Mouse (Mus musculus) thymus, postnatal 14 days (tissue): ENCODE data around the gene Fndc3b.

Experiments used
- DNase-seq: peaks from one replicate; pipeline ENCODE4 v3.0.0; 2021

The Fndc3b gene

DNA sequence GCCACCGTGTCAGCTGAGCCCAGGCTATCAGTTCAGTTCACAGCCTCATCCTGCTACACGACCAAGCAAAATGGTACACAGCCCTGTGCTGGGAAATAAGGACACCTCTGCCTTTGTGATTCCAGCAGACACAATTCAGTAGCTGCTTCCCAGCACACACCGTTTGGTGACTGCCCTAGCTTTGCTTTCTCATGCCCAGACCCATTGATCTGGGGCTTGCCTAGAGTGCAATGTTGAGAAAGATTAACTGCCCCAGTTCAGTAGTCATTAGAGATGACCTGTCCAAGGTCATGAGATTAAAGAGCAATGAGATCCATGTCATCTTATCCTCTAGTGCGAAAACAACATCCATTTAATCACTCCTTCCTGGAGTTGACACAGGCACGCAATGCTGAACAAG is 47.9 kb downstream of the Fndc3b start:
- DNase-seq: no peak

DNA sequence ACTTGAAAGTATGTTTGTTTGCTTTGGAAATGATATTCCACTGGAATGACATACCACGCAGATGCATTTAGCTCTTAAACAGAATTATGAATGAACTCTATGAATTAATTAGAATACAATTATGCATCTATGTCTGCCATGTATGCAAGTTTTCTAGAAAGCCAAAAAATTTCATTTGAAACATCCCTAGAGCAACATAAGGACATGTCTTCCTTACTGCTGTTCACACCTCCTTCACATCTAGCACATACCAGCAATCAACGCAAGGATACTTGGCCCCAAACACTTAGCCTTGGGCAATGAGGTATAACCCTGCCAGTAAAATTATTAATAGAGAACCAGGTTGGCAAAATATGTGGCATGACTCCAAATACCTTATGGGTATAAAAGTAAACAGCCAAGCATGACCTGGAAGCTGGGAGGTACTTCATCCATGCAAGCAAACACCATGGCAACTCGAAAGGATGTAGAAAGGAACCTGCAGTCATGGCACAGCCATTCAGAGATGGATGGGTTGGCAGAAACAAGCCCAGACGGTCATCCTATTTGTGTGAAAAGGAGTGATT is 52.8 kb downstream of the Fndc3b start:
- DNase-seq: no peak

DNA sequence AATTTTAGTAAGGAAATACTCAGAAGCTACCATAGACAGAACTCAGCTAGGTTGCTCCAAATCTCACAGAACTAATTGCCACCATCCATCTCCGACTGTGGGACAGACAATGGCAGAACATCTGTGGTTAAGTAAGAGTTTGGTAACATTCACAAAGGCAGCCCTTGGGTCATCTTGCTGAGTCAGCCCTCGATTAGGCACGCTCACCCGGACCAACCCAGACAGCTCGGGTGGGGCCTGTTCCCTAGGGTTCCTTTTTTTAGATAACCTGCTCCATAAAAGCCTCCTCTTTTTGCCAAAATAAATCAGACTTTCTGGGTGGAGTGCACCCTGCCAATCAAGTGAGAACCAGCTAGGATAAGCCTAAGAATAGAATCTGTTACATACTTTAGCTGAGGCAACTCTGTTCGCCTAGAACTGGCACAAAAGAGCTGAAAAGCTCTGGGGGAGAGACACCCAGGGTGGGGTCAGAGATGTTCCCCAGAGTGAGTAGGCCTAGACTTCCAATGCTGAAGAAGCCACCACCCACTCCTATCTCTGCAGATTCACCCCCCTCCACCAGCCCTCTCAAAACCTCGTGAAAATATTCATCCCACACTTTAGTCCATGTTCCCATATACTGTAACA is 54.2 kb downstream of the Fndc3b start:
- no peak for DNase-seq

DNA sequence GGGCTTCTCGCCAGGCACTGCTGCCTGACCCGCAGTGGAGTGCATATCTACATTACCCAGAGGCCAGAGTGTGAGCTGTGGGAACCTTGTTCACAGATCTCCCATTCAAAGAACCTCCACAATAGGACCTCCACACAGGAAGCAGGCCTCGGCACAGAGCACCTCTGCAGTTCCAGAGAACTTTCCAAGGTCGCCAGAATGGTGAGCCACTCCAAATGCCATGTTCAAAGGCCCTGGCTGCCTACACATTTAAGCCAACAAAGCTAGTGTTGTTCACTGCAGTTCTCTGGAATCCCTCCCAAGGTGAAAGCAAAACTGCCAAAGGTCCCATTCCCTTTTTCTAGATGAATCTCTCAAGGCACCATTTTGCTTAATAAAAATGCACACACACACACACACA is 55.4 kb downstream of the Fndc3b start:
- no peak for DNase-seq

DNA sequence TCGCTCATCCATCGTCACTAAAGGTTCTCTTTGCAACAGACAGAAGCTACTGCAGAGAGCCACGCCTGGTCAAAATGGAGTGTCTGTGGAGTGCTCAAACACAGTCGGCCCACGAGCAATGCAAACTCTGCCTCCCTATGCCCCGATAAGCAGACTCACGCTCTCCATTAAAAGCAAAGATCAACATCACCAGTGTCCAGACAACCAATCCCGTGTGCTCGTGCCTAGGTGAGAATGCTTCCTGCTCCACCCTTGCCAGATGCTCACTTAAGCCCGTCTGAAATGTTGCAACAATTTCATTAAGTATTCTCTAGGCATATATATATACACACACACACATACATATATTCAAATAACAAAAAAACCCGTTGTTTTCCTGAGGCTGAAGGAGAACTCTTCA is 56.1 kb downstream of the Fndc3b start:
- no peak for DNase-seq

DNA sequence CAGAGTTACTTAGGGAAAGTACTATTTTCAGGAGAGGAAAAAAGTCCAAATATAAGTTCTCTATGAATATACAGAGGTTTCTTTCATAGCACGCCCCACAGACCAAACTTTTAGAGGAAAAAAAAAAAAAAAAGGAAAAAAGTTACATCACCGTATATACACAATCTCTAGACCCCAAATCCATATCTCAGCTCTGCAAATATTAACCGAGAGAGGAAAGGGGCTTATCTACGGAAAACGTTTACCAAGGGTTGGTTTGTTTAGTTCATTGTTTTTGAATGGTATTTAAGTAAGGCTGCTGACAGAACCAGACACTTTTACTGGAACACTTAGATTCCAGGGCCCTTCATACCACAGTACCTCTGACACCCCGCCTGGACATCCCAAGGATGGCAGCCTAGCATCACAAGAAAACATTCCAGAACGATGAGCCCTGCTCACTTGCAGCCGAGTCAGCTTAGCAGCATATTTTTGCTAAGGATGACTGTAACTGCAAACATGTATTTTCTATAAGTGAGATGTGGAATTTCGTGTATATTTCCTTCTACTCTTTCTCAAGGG is 58.6 kb downstream of the Fndc3b start:
- no peak for DNase-seq

DNA sequence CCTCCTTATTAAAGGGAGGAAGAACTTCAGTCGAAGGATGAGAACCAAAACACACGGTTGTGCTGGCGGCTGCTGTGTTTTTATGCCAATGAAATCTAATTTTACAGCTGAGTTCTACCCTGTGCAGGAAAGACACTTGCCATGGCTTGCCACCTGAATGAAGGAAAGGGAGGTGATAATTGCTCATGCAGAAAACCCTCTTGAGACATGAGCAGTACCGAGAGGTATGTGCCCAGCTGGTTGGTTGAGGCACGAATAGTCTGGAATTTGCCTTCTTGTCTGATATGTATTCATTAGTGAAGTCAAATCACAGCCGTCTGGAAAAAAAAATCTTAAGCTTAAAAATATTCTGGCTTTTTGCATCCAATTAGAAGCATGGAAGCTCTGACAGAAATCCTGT is 59.4 kb downstream of the Fndc3b start:
- DNase-seq: no peak

DNA sequence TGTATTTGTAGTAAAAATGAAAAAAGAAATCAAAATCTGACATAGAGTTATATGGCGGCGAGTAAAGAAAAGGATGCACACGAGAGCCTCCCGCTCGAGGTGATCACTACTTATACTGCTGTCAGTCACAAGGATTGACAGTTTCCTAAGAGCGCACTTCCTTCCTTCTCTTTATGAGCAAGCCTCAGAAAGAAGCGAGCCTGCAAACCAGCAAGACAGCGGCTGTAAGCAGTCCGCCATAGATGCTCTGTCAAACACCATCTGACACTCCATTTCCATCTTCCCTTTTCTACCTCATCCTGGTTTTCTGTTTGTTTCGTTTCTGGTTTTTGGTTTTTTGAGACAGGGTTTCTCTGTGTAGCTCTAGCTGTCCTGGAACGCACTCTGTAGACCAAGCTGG is 61.0 kb downstream of the Fndc3b start:
- no peak for DNase-seq

DNA sequence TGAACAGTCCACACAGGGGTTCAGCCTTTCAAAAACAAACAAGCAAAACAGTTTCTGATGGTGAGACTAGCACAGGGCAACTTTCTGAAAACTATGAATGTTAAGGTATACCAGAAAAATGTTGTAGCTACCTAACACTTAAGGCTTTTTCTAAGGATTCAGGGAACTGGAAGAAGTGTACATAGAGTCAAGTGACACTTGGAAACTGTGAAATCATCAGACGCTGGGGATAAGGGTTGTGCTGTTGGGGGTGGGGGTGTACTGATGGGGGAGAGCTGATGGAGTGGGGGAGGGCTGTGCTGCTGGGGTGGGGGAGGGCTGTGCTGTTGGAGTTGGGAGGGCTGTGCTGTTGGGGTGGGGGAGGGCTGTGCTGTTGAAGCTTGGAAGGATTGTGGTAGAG is 61.8 kb downstream of the Fndc3b start:
- DNase-seq: no peak

DNA sequence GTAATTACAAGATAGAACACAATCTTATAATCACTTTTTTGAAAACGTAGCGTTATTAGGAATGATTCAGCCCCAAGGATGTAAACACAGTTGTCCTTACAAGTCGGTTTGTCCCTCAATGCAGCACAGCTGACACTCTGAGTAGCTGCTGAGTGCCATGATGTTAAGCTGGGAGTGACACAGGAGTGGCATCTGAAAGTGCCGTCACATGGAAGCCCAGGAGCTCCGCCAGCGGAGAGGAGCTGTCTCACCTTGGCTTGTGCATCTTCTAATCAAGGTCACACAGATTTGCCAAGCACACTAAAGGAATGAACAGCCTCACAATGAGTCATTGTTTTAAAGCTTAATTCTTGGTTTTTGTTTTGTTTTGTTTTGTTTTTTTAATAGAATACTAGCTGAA is 68.7 kb downstream of the Fndc3b start:
- no peak for DNase-seq

DNA sequence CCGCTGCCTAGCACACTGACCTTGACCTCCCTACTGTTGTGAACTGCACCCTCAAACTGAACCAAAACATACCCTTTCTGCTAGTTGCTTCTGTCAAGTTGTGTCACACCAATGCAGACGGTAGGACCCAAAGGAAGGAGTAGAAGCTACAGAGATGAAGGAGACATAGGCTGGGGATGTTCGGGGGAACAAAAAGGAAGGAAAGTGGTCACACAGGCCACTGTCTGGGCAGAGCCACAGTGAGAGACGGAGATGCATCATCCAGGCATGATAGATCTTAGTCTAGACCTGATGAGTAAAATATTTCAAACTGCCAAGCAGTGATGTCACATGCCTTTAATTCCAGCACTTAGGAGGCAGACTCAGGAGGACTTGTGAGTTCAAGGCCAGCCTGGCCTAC is 71.4 kb downstream of the Fndc3b start:
- no peak for DNase-seq

DNA sequence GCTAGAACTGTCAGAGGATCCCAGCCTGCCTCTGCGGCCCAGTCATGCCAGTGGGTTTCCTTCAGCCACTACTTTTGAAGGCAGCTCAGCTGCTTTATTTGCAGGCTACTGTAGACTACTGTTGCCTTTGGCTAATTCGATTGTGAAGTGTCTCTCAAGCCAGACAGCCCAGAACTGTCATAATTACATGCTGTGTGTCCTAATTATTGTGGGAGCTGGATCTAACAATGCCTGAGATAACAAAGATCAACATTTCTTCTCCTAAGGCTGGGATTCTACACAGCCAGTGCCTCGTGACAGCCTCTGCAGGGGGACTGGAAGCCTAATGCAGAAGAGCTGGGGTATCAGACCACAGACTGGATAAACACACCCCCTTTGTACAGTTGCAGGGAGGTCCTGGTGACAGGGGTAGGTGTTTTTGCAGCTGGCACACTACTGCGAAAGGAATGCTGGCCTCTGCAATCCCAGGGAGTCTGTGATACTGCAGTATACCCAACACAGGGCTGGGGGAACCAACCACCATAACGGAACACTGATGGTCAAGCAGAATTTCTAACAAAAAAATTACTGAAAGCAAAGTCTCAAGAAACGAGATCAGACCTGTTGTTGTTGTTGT is 74.0 kb downstream of the Fndc3b start:
- DNase-seq: no peak

DNA sequence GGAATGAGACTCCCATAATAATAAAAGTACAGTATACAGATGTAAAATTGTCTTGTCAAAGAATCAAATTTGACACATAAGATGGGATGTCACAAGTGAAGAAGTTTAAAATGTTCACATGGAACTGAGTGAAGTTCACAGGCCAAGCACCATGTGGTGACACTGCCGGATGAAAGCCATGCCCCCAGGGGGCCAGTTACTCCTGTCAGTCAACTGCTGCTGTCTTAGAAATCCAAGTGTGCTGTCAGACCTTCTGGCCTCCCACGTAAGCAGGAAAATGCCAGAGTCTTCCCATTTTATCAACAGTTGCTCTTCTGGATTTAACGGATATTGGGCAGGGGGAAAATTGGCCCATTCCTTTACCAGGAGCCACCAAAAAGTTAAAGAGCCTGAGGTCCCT is 75.3 kb downstream of the Fndc3b start:
- no peak for DNase-seq

DNA sequence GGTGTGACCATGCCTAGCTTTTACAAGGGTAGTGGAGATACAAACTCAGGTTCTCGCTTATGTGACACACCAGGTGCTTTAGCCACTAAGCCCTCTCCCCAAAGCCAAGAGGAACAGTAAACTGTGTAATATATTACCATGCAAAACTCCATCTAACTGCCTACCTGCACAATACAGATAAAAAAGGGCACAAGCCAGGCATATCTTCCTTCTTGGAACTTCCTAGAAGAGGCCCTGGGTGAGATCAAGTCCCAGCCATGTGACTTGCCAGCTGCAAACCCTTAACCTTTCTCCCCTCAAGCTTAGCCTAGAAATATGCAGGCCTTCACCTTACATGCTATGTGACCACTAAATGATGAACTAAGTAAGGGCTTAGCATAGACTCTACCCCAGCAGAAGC is 78.2 kb downstream of the Fndc3b start:
- DNase-seq: no peak

DNA sequence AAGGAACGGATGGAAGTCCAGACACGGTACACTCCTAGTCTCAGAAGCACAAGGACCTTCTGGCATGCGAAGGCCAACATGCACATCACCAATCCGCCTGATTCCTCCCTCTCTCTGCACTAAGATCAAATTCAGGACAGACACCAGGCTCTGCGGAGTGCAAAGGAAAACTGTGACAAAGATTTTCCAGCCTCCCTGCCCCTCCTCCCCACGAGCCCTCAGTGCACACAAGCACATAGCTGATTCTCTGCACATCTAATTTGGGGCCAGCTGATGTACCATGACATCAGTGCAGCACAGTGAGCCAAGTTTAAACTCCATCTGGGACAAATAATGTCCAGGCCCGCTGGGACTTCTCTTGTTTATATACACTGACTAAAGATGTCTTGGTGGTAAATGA is 80.0 kb downstream of the Fndc3b start:
- no peak for DNase-seq

DNA sequence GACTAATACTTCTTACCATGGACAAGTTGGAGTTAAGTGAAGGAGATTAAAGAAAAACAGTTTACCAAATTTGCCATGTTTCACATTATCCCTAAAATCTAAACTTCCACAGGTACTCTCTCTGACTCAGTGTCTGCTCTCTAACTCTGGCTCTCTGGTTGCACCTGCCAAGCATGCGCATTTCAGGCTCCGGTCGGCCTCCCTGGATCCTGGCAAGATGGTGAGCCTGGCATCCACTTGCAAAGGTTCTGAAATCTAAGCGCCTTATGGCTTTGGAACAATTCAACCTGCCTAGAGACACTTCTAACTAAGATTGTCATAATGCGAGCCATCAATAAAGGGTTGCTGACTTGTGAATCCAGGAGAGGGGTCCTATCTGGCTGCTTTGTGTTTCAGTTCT is 81.4 kb downstream of the Fndc3b start:
- no peak for DNase-seq

DNA sequence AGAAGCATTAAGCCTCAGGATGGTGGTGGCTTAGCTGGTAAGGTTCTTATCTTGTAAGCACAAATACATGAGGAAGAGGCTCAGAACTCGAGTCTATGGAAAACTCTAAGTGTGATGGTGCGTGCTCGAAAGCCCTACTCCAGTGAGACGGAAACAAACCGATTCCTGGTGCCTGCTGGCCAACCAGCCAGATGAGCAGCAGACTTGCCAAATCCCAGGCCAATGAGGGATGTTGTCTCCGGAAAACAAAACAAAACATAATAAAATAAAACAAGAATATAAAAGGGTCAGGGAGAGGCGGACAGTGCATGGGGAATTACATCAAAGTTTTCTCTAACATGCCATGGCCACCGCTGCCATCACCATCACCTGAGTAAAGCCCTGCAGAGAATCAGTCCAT is 84.8 kb downstream of the Fndc3b start:
- DNase-seq: no peak

DNA sequence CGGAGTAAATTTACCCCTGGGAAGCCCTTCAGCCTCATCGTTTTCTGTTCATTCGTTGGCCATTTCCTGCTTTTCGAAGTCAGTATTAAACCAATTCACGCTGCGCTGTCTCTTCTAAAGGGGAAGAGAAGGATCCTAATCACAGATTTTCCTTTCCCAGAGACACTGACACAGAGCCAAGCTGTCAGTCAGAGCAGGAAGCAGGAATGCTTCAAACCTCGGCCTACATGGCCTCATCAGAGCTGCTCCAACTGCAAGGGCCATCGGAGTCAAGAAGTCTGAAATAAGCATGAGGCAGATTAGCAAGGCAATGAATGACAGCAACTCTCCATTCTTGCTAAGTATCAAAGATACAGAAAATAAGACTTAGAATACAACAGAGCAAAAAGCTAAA is 85.5 kb downstream of the Fndc3b start:
- no peak for DNase-seq

DNA sequence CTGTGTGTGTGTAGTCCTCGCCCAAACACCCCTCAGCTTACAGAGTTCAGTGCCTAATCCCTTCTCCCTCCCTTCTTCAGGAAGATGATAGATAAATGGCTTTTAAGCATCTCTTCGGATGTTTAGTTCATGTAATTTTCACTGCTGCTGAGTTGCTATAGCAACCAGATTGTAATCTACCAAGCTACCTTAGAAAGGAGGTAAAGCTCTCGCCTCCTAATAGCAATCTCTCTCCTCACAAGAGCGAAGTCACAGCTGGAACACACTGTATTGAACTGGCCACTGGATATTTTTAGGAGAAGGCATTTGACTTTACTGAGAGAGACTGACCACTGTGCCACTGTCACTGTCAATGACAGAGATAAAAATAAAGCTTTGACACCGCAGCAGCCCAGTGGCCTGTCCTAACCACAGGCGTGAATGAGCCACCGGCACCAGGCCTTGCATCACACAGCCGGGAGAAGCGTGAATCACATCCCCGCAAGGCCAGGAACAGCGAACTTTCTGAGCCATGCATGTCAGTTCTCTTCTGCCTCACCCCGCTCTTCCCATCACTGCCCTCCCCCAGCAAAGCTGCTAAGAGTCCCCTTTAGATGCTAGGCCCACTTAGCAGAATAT is 86.0 kb downstream of the Fndc3b start:
- no peak for DNase-seq

DNA sequence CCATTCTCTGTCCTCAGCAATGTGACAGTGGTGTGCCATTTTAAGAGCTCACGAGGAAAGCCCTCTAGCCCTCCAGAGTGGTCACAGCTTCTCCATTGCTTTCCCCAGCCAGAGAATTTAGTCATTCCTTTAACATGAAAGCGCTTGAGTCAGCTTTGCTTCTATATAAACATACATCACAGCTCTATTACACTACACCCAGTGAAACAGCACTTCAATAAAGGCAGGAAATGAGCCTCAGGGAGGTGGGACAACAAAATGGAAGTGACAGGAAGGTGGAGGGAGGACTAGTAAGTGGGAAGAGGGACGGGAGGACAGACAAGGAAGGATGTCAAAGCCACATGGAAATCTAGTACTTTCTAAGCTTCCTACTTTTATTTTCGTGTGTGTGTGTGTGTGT is 88.7 kb downstream of the Fndc3b start:
- DNase-seq: no peak

DNA sequence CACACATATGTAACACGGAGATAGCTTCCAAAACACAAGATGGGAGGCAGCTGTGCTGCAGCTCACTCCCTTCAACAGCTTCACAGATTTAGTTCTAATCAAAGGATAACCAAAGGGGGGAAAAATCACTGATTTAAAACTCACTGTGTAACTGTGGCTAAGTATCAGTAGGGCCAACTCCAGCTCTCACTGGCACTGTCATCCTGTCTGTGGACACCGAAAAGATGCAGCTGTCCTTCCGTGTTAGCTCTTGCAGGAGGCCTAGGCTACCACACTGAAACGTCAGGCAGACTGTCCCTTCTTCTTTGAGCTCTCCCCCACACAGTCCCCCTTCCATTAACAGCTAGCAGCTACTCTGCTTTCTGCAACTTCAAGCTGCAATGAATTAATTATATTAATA is 89.9 kb downstream of the Fndc3b start:
- no peak for DNase-seq

DNA sequence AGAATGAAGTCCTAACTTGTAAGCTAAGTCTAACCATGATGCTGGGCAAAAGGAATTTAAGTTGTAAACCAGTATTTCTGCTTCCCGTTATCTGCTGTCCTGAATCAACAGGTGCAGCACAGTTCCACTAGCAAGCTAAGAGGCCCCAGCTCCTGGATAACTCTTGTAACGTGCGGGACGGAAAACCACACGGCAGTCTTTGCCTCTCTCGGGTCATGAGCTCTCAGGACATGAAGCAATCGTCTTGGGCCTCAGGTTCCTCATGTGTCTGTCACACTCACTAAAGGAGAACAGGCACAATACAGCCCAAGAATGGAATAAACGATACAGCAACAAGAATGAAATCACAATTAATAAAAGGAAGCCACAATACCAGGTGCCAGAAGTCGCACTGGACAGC is 93.4 kb downstream of the Fndc3b start:
- DNase-seq: no peak

DNA sequence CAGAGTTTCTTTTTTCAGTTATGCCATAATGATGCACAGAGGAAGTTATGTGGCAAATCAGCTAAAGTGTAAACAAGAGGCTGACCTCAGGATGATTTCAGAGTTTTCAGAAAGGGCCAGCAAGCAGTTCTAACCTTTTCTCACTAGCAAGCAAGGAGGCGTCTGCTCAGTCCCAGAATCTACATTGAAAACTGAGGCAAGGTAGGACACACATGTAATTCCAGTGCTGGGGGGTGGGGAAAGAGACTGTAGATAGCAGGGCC is 93.9 kb downstream of the Fndc3b start:
- DNase-seq: no peak

DNA sequence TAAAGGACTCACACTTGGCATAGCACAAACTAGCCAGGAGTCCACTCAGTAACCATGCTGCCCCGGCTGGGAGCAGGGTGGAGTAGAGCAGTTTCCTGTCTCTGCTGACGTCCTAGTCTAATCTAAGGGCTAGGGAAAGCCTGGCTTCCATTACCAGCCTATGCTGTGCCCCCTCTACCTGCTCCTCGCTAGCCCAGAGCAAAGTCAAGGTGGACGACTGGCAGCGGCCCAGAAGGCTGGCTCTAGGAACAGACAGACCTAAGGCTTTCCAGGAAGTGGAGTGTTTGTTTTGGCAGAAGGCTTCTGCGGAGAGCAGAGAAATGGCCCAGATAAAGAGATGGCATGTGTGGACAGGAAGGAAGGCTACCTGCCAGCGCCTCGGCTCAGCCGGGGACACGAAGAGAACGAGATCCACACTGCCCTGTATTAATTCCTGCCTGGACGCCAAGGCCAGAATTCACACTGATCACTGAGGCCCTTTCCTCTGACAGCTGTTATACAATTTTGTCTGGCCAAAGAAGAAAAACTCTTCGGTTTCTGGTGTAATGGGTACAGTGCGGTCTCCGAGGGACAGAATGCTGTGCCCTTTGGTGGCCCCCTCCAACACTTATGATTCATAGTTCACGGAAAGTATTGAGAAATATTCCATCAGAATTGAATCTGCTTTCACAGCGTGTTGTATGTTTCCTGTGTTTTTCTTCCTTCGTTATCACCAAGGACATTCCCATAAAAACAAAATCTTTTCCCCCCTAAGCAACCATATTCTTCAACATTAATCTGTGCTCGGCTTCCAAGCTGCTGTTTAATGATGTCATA is 94.5 kb downstream of the Fndc3b start:
- DNase-seq: no peak
